Mouse (Mus musculus): Measurements from ENCODE around the gene Gabbr2. TPM values are rescaled to one million over a fixed set of nuclear protein-coding genes. Genes with fewer than 3 reads are reported as not detected.

The Gabbr2 gene
- polyA plus RNA-seq, 1 experiment from 2014 or later = 0.54 TPM

DNA sequence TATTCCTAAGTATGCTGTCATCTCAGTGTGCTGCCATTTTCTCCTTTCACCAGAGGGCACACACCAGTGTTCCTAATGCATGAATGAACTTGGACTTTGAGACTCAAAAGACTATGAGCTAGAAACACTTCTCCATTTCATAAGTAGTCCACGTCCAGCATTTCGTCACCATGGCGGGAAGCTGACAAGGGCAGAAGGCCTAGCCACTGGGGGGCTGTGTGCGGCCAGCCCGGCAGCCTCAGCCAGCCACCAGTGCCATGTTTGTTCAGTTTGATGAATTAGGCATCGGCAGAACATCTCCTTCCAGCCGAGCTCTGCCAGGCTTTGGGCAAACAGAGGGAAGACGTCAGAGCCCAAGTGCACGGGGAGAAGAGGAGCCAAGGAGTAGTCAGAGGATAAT, 97.5 kb downstream of the Gabbr2 start:
- Histone ChIP-seq H3K27ac (ENCODE audit: low read depth, low read length) (no peak overlapping the region), H3K4me2 (replicated peaks; ENCODE audit: low read depth, low read length) (no peak overlapping the region), H3K36me3 (ENCODE audit: control insufficient read depth, insufficient read depth, low read length) (no peaks in the 10 kb centered on the region), H3K9me3 (ENCODE audit: control insufficient read depth, low read length) (no peaks in the 10 kb centered on the region), H3K9ac (ENCODE audit: low read depth, low read length) (no peak overlapping the region), H3K27me3 (ENCODE audit: control insufficient read depth, insufficient read depth, low read length) (no peaks in the 10 kb centered on the region), H3K4me3 (ENCODE audit: low read depth, low read length) (no peak overlapping the region), H3K4me1 (replicated peaks; ENCODE audit: control insufficient read depth, insufficient read depth, low read length) (no peaks in the 10 kb centered on the region)
- no peak for DNase-seq (ENCODE audit: low spot score)
- WGBS = 80% methylated on average over 9 of the region's 9 CpGs
- ATAC-seq (ENCODE audit: low FRiP score) = no peak

DNA sequence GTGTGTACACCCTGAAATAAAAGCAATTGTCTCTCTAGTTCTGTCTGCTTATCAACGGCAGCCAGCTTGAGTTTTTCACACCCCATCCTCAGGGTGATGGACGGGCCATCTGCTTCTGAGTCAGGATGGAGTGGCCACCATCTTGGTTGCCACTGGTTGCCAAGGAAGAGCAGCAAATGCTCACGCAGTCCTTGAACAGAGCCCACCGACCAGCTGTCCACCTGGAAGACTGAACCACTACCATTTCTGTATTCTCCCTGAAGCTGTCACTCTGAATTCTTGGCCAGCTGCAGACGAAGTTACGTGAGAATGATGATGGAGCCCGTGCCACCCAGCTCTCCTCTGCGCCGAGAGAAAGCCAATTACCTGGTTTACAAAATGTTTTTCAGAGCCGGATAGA, 102.5 kb downstream of the Gabbr2 start:
- Histone ChIP-seq H3K27ac (ENCODE audit: low read depth, low read length) (no peak overlapping the region), H3K4me2 (replicated peaks; ENCODE audit: low read depth, low read length) (no peak overlapping the region), H3K9me3 (ENCODE audit: control insufficient read depth, low read length) (no peaks in the 10 kb centered on the region), H3K36me3 (ENCODE audit: control insufficient read depth, insufficient read depth, low read length) (no peaks in the 10 kb centered on the region), H3K27me3 (ENCODE audit: control insufficient read depth, insufficient read depth, low read length) (no peaks in the 10 kb centered on the region), H3K4me3 (ENCODE audit: low read depth, low read length) (no peak overlapping the region), H3K9ac (ENCODE audit: low read depth, low read length) (no peak overlapping the region), H3K4me1 (replicated peaks; ENCODE audit: control insufficient read depth, insufficient read depth, low read length) (no peaks in the 10 kb centered on the region)
- DNase-seq (ENCODE audit: low spot score) = no peak
- no peak for ATAC-seq (ENCODE audit: low FRiP score)
- WGBS = 87% methylated on average over 10 of the region's 10 CpGs

DNA sequence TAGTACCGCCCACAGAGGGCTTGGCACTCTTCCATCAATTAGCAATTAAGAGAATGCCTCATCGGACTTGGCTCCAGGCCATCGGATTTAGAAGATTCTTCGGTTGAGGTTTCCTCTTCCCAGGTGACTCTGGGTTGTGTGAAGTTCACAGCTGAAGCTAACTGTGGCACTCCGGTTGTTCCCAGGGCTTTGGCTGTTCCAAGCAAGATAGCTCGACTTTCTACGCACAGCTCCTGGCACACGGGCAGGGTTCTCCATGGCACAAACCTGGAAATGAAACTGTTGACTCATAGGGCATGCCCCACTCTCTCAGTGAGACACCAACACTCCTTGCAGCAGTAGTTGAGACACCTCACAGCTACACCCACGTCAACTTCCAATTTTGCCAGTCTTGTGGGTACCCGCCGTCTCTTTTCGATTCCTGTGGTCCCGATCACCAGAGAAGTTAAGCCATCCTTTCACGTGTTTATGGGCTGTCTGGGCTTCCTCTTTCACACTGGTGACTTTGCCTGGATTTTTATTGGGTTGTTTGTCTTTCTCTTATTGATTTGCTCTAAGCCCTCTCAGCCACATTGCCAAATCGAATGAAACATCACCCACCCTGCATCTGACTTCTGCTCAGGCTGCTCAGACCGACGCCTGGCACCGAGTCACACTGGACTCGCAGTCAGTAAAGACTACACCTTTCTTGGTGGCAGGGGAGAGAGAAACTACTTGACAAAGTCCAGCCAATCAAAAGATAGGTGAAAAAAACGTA, 105.9 kb downstream of the Gabbr2 start:
- H3K27ac ChIP-seq (ENCODE audit: low read depth, low read length) = no peak overlapping the region
- 94% methylated on average over 20 of the region's 20 CpGs for WGBS
- DNase-seq (ENCODE audit: low spot score) (no peak), ATAC-seq (ENCODE audit: low FRiP score) (no peak)
- H3K9ac ChIP-seq (ENCODE audit: low read depth, low read length) = no peak overlapping the region
- H3K4me3 ChIP-seq (ENCODE audit: low read depth, low read length) = no peak overlapping the region
- no peak overlapping the region for H3K4me2 ChIP-seq (replicated peaks; ENCODE audit: low read depth, low read length)
- no peaks in the 10 kb centered on the region for H3K36me3 ChIP-seq (ENCODE audit: control insufficient read depth, insufficient read depth, low read length)
- H3K4me1 ChIP-seq (replicated peaks; ENCODE audit: control insufficient read depth, insufficient read depth, low read length) = no peaks in the 10 kb centered on the region
- H3K27me3 ChIP-seq (ENCODE audit: control insufficient read depth, insufficient read depth, low read length) = no peaks in the 10 kb centered on the region
- no peaks in the 10 kb centered on the region for H3K9me3 ChIP-seq (ENCODE audit: control insufficient read depth, low read length)

DNA sequence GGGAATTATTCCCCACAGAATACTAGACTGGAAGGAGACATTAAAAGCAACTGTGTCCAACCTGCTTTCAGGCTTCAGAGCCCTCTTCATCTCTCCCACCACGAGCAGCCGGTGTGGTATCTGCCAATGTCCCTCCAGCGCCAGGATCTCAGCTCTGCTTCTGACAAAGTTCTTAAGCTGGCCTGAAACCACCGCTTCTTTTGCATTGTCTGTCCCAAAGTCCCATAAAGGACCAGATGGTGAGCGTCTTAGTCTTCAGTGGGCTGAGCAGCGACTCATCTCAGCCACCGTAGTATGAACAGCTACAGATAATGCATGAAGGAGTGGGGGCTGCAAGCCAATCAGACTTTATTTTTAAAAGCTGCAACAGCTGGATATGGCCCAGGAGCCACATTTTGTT, 107.5 kb downstream of the Gabbr2 start:
- Histone ChIP-seq H3K27ac (ENCODE audit: low read depth, low read length) (no peak overlapping the region), H3K27me3 (ENCODE audit: control insufficient read depth, insufficient read depth, low read length) (no peaks in the 10 kb centered on the region), H3K36me3 (ENCODE audit: control insufficient read depth, insufficient read depth, low read length) (no peaks in the 10 kb centered on the region), H3K9ac (ENCODE audit: low read depth, low read length) (no peak overlapping the region), H3K4me1 (replicated peaks; ENCODE audit: control insufficient read depth, insufficient read depth, low read length) (no peaks in the 10 kb centered on the region), H3K4me2 (replicated peaks; ENCODE audit: low read depth, low read length) (no peak overlapping the region), H3K9me3 (ENCODE audit: control insufficient read depth, low read length) (no peaks in the 10 kb centered on the region), H3K4me3 (ENCODE audit: low read depth, low read length) (no peak overlapping the region)
- no peak for ATAC-seq (ENCODE audit: low FRiP score)
- no peak for DNase-seq (ENCODE audit: low spot score)
- WGBS = 83% methylated on average over 7 of the region's 7 CpGs

DNA sequence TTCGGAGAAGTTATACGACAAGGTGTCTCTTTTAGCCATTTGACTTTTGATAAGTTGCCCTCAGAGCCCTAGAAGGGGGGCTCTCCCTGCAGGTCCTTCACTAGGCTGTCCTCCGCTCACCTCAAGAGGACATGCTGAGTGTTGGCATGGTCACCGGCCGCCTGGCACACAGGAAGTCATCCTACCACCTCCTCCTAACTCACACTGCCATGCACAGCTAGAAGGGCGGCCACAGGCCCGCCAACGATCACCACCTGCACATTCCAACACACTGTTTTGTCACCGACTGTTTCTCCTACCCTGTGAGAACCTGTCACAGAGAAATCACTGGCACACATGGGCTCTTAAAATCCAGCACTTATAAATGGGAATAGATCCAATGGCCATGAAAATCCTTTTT, 108.1 kb downstream of the Gabbr2 start:
- H3K9me3 ChIP-seq (ENCODE audit: control insufficient read depth, low read length) = no peaks in the 10 kb centered on the region
- H3K4me2 ChIP-seq (replicated peaks; ENCODE audit: low read depth, low read length) = no peak overlapping the region
- no peak for ATAC-seq (ENCODE audit: low FRiP score)
- H3K27ac ChIP-seq (ENCODE audit: low read depth, low read length) = no peak overlapping the region
- WGBS = 87% methylated on average over 9 of the region's 9 CpGs
- H3K27me3 ChIP-seq (ENCODE audit: control insufficient read depth, insufficient read depth, low read length) = no peaks in the 10 kb centered on the region
- no peak overlapping the region for H3K9ac ChIP-seq (ENCODE audit: low read depth, low read length)
- H3K36me3 ChIP-seq (ENCODE audit: control insufficient read depth, insufficient read depth, low read length) = no peaks in the 10 kb centered on the region
- H3K4me3 ChIP-seq (ENCODE audit: low read depth, low read length) = no peak overlapping the region
- H3K4me1 ChIP-seq (replicated peaks; ENCODE audit: control insufficient read depth, insufficient read depth, low read length) = no peaks in the 10 kb centered on the region
- DNase-seq (ENCODE audit: low spot score) = no peak

DNA sequence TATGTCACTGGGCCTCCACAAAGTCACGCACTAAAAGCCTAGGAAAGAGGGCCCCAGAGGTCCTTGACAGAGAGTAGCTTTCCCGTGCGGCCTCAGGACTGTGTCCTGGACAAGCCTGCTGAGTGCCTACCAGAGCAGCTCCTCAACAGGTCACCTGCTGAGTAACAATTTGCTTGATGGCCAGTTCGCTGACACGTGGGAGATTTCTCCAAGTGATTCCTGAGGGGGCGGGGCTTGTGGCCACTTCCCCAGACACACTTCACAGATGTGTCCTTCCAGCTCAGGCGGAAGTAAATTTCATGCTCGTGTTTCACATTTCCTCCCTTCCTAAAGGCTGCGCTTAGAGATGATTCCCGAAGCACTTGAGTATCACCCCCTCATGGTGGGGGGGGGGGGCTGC, 108.6 kb downstream of the Gabbr2 start:
- ATAC-seq (ENCODE audit: low FRiP score) (no peak), DNase-seq (ENCODE audit: low spot score) (no peak)

DNA sequence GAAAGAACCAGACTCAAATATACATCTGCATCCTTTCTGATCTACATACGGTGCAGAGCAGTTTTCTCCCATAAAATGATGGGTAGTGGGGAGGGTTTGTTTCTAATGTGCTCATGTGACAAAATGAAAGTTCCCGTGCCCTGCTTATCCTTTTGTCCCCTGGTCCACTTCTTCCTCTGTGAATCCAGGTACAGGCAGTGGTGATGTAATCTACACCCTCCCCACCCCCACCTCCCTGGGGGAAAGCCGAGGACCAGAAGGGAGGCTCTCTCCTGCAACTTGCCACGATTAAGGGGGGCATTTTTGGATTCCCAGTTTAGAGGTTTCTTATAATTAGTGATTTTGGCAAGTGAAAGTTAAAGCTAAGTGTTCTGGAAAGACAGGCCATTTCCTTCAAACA, 110.4 kb downstream of the Gabbr2 start:
- Histone ChIP-seq H3K36me3 (ENCODE audit: control insufficient read depth, insufficient read depth, low read length) (no peaks in the 10 kb centered on the region), H3K27ac (ENCODE audit: low read depth, low read length) (no peak overlapping the region), H3K4me2 (replicated peaks; ENCODE audit: low read depth, low read length) (no peak overlapping the region), H3K9ac (ENCODE audit: low read depth, low read length) (no peak overlapping the region), H3K4me3 (ENCODE audit: low read depth, low read length) (no peak overlapping the region), H3K9me3 (ENCODE audit: control insufficient read depth, low read length) (no peaks in the 10 kb centered on the region), H3K4me1 (replicated peaks; ENCODE audit: control insufficient read depth, insufficient read depth, low read length) (no peaks in the 10 kb centered on the region), H3K27me3 (ENCODE audit: control insufficient read depth, insufficient read depth, low read length) (no peaks in the 10 kb centered on the region)
- no peak for ATAC-seq (ENCODE audit: low FRiP score)
- WGBS = 64% methylated on average over 4 of the region's 4 CpGs
- DNase-seq (ENCODE audit: low spot score) = no peak

More for the DNA sequence above, 108.6 kb downstream of the Gabbr2 start:
- 47% methylated on average over 10 of the region's 10 CpGs for WGBS
- no peaks in the 10 kb centered on the region for H3K36me3 ChIP-seq (ENCODE audit: control insufficient read depth, insufficient read depth, low read length)
- H3K27ac ChIP-seq (ENCODE audit: low read depth, low read length) = no peak overlapping the region
- no peaks in the 10 kb centered on the region for H3K9me3 ChIP-seq (ENCODE audit: control insufficient read depth, low read length)
- H3K9ac ChIP-seq (ENCODE audit: low read depth, low read length) = no peak overlapping the region
- no peak overlapping the region for H3K4me3 ChIP-seq (ENCODE audit: low read depth, low read length)
- H3K27me3 ChIP-seq (ENCODE audit: control insufficient read depth, insufficient read depth, low read length) = no peaks in the 10 kb centered on the region
- H3K4me1 ChIP-seq (replicated peaks; ENCODE audit: control insufficient read depth, insufficient read depth, low read length) = no peaks in the 10 kb centered on the region
- no peak overlapping the region for H3K4me2 ChIP-seq (replicated peaks; ENCODE audit: low read depth, low read length)

DNA sequence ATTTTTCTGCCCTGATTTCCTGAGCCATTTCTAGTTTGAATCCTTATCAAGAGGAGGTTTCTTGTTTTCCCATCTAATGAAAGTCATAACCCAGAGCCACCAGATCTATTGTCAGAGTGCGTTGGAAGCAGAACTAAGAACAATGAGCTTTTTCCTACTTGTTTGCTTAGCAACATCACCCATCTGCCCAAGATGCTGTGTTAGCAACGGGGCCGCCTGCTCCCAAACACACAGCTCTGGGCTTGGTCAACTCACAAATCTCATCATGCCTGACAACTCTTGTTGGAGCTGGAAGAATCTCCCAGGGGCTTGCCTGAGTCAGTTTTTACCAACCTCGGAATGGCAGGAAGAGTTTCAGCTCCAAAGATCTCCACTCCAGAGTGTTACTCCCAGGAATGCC, 111.7 kb downstream of the Gabbr2 start:
- H3K9ac ChIP-seq (ENCODE audit: low read depth, low read length) = no peak overlapping the region
- no peaks in the 10 kb centered on the region for H3K27me3 ChIP-seq (ENCODE audit: control insufficient read depth, insufficient read depth, low read length)
- no peaks in the 10 kb centered on the region for H3K36me3 ChIP-seq (ENCODE audit: control insufficient read depth, insufficient read depth, low read length)
- no peaks in the 10 kb centered on the region for H3K4me1 ChIP-seq (replicated peaks; ENCODE audit: control insufficient read depth, insufficient read depth, low read length)
- H3K4me3 ChIP-seq (ENCODE audit: low read depth, low read length) = no peak overlapping the region
- DNase-seq (ENCODE audit: low spot score) = no peak
- H3K4me2 ChIP-seq (replicated peaks; ENCODE audit: low read depth, low read length) = no peak overlapping the region
- H3K9me3 ChIP-seq (ENCODE audit: control insufficient read depth, low read length) = no peaks in the 10 kb centered on the region
- H3K27ac ChIP-seq (ENCODE audit: low read depth, low read length) = no peak overlapping the region
- no peak for ATAC-seq (ENCODE audit: low FRiP score)
- 57% methylated on average over 4 of the region's 4 CpGs for WGBS

DNA sequence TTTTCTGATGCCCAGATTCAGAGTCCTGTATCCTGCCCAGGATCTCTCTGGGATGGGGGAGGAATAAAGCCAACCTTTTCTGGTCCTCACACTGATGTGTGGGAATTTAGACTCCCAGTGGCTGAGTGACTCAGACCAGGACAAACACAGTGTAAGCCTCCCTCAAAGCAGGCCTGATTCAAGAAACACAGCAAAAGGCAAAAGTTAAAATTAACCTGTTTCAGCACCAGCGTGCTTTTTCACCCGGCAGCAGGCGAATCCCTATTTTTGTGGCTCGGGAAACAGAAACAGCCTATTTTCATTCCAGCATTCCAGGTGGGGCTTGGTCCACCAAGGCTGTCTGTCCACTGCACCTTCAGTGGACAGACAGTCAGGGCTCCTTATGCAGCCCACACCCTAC, 118.9 kb downstream of the Gabbr2 start:
- DNase-seq (ENCODE audit: low spot score) (no peak), ATAC-seq (ENCODE audit: low FRiP score) (no peak)
- no peak overlapping the region for H3K4me2 ChIP-seq (replicated peaks; ENCODE audit: low read depth, low read length)
- H3K9ac ChIP-seq (ENCODE audit: low read depth, low read length) = no peak overlapping the region
- no peaks in the 10 kb centered on the region for H3K9me3 ChIP-seq (ENCODE audit: control insufficient read depth, low read length)
- H3K27me3 ChIP-seq (ENCODE audit: control insufficient read depth, insufficient read depth, low read length) = no peaks in the 10 kb centered on the region
- H3K36me3 ChIP-seq (ENCODE audit: control insufficient read depth, insufficient read depth, low read length) = no peaks in the 10 kb centered on the region
- H3K4me1 ChIP-seq (replicated peaks; ENCODE audit: control insufficient read depth, insufficient read depth, low read length) = no peaks in the 10 kb centered on the region
- WGBS = 93% methylated on average over 4 of the region's 4 CpGs
- no peak overlapping the region for H3K27ac ChIP-seq (ENCODE audit: low read depth, low read length)
- H3K4me3 ChIP-seq (ENCODE audit: low read depth, low read length) = no peak overlapping the region

Measured in hindbrain, embryonic 11.5 days (tissue).